Mouse (Mus musculus): ENCODE results near the gene Kansl2. TPM values are rescaled to one million over a fixed set of nuclear protein-coding genes. Genes with fewer than 3 reads are reported as not detected.
"Not testable (repeated sequence)": the region's sequence is repeated elsewhere in the genome, so short reads cannot be mapped to it uniquely, and the experiment has no call there.

Kansl2 gene
- total RNA-seq, 2 experiments from 2014 or later, result 11.5 to 19.7 TPM

- ATAC-seq (replicated peaks; ENCODE audit: low FRiP score, poor library complexity, severe bottlenecking), result no peak
These were observed 3.9 kb upstream of the Kansl2 start for GRCm38 (mm10) chr15:98537923-98538322.

GRCm38 (mm10) chr15:98536828-98537510 is 2.9 kb upstream of the Kansl2 start:
- ATAC-seq (replicated peaks; ENCODE audit: low FRiP score, poor library complexity, severe bottlenecking), result no peak

GRCm38 (mm10) chr15:98535921-98536320 is 1.9 kb upstream of the Kansl2 start:
- ATAC-seq (replicated peaks; ENCODE audit: low FRiP score, poor library complexity, severe bottlenecking), result no peak

DNA sequence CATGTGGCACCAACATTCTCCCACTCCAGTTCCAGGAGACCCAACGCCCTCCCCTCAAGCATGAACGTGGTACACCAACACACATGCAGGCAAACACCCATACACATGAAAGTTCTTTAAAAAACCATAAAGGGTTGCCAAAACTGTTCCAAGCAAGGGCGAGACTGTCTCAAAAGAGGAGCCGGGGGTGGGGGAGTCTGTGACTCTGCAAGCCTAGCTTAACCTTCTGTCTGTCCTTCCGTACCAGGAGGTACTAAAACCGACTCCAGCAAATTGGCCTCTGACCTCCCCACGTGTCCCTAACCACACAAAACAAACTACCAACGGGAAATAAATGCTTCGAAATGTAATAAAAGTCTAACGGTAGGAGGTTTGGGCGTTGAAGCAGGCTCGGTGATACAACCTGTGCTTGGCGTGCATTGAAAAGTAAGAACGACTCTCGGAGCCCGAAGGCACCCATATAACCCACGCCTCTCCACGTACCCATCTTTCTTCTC is 981 bp downstream of the Kansl2 start:
- no peak for ATAC-seq (replicated peaks; ENCODE audit: low FRiP score, poor library complexity, severe bottlenecking)

DNA sequence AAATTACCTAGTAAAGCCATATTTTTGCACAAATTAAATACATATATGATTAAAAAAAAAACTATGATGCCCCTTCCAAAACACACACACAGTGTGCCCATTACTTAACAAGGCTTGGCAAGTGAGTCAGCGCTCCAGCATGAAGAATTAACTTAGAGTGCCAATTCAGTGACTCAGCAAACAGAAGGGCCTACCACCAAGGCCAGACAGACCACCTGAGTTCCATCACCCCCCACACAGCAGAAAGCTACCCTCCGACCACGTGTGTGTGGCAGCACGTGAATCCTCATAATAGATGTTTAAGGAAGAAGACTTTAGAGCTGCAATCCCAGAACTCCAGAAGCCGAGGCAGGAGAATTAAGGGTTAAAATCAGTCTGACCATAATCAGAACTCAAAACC is 1.8 kb downstream of the Kansl2 start:
- no peak for ATAC-seq (replicated peaks; ENCODE audit: low FRiP score, poor library complexity, severe bottlenecking)

DNA sequence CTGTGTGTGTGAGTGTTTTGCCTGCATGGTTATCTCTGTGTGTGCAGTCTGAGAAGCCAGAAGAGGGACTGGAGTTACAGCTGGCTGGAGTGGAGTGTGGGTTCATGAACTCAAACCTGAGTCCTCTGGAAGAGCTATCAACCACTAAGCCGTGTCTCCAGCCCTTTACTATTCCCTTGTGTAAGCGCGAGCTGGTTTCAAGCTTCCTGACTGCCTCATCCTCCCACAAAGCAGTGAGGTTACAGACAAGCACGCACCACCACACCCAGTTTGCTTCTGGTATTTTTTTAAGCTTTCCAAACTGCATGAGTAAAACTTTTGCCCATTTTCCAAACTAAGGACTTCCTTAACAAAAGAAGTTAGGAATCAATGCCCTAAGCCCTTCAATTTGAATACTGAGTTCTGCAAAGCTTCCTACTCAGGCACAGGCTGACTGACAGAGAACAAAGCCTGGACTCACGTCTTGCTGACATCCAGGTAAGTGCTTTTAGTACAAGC is 5.9 kb downstream of the Kansl2 start:
- ATAC-seq (replicated peaks; ENCODE audit: low FRiP score, poor library complexity, severe bottlenecking), result no peak

DNA sequence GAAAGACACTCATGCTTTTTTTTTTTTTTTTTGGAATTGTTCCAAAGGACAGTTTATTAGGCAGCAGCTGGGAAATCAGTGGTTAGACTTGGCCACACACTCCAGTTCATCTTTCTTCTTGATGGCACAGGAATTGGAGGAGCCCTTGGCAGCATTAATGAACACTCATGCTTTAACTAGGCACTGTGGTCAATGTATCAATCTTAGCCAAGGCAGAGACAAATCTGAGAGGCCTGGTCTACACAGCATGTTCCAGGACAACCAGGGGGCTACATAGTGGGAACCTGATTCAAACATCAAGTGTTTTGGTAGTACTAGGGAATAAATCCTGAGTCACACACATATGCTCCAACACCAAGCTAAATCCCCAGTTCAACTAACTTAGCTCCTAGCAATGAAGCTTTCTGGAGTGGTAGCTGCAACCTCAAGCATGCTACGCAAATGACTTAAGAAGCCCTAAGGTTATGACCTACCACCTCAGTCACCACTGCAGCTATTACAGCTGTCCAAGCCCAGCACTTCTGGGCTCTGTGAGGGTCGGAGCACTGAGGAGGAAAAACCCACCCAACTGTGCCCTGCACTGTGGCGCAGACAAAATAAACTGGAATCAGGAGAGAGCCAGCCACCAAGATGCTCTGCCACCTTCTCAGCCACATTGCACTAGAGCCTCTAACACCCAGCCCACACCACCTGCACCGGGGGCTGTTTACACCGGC is 6.8 kb downstream of the Kansl2 start:
- no peak for ATAC-seq (replicated peaks; ENCODE audit: low FRiP score, poor library complexity, severe bottlenecking)

- ATAC-seq (replicated peaks; ENCODE audit: low FRiP score, poor library complexity, severe bottlenecking), result peak; percentile 92
These were observed 8.0 kb downstream of the Kansl2 start for GRCm38 (mm10) chr15:98526057-98526456.

- ATAC-seq (replicated peaks; ENCODE audit: low FRiP score, poor library complexity, severe bottlenecking), result no peak
These were observed 12.8 kb downstream of the Kansl2 start for GRCm38 (mm10) chr15:98521245-98521644.

DNA sequence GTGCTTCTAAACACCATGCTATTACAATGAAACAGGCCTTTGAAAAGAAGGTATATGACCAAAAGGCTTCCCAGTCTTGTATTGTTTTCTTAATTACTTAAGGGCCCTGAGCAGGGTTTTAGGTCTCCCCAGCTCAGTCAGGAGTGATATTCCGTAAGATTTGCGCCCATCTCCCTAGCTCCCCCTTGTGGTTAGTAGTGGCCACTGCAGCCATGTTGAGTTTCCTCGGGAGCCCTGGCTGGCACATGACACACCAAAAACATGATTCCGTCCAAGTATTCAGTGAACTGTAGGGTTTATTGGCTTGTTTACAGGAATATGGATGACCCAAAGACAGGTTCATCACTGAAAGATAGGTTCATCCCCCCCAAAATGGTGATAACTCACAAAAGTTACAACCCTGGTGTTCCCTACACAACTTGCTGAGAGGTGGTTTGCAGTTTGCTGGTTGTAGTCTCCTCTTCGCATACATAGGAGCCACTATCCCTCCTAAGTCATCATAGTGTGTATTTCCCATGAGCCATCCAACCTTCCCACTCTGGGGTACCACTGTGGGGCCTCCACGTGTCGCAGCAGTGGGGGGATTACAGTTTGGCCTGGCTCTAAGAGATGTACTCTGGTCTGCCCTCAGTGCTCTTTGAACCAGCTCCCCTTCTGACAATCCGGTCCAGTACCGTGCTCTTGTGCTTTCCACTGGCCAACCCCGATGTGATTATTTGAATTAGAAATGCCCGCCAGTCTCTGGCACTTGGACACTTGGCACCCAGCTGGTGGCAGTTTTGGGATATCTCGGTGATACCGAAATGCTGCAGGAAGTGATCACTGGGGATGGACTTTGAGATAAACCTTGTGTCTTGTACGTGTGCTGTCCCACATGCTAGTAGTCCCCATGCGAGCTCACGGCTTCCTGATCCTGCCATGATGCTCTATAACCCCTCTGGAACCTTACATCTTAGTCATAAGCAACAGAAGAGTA is 16.4 kb downstream of the Kansl2 start:
- peak; percentile 80 for ATAC-seq (replicated peaks; ENCODE audit: low FRiP score, poor library complexity, severe bottlenecking)

- not testable (repeated sequence) for ATAC-seq (replicated peaks; ENCODE audit: low FRiP score, poor library complexity, severe bottlenecking)
These were observed 19.2 kb downstream of the Kansl2 start for GRCm38 (mm10) chr15:98514845-98515244.

GRCm38 (mm10) chr15:98514146-98514545 is 19.9 kb downstream of the Kansl2 start:
- ATAC-seq (replicated peaks; ENCODE audit: low FRiP score, poor library complexity, severe bottlenecking), result no peak

DNA sequence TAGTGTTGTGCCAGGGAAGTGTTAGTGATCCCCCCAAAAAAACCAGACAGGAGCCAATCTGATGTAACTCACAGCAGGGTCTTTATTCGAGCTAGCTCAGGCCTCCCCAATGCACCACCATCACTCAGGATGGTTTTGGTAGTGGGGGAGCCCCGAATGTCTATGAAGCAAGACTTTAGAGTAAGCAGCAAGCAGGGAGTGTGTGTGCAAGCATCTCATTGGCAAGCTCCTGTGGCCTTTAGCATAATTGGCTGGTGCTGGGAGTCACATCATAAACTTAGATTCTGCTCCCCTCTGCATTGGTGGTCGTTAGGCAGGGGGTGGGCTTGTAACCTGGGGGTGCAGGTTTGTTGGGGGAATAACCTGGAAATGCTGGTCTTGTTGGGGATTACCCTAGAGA is 20.4 kb downstream of the Kansl2 start:
- ATAC-seq (replicated peaks; ENCODE audit: low FRiP score, poor library complexity, severe bottlenecking), result not testable (repeated sequence)

DNA sequence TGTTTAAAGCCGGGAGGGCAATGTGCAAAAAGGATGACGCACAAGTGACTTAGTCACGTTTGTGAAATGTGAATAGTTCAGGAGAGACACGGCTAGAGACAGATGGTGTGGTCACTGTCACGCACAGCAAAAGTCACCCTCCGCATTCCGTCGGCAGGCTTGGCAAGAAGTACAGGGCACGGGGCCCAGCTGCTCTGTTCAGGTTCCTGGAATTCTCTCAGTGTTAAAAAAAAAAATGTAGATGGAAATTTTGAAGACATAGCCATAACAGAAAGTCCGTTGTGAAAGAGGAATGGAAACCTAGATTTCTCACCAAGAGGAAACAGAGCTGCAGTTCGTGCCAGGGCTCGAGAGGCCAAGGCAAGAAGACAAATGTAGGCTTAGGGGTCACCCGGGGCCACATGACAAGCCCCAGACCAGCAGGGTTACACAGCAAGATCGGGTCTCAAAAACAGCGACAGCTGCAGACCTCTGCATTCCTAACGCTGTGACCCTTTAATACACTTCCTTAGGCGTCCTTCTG is 21.2 kb downstream of the Kansl2 start:
- ATAC-seq (replicated peaks; ENCODE audit: low FRiP score, poor library complexity, severe bottlenecking), result no peak

- ATAC-seq (replicated peaks; ENCODE audit: low FRiP score, poor library complexity, severe bottlenecking), result no peak
These were observed 21.8 kb downstream of the Kansl2 start for GRCm38 (mm10) chr15:98512232-98512631.

GRCm38 (mm10) chr15:98511386-98511928 is 22.6 kb downstream of the Kansl2 start:
- ATAC-seq (replicated peaks; ENCODE audit: low FRiP score, poor library complexity, severe bottlenecking), result no peak

GRCm38 (mm10) chr15:98510438-98511385 is 23.4 kb downstream of the Kansl2 start:
- peak; percentile 84 for ATAC-seq (replicated peaks; ENCODE audit: low FRiP score, poor library complexity, severe bottlenecking)

DNA sequence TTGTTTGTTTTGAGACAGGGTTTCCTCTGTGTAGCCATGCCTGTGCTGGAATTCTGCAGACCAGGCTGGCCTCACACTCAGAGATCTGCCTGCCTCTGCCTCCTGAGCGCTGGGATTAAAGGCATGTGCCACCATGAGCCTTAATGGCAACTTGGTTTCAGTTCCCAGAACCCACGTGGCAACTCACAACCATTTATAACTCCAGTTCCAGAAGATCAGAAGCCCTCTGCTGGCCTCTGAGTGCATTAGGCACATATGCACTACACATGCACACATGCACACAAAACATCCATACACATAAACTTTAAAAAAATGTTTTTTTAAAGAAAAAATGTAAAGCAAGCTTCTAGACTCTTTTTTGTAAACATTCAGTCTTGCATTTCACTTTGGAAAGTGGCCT is 24.7 kb downstream of the Kansl2 start:
- ATAC-seq (replicated peaks; ENCODE audit: low FRiP score, poor library complexity, severe bottlenecking), result no peak
